9 mouse cellular contexts compared by ENCODE assay signal in the genomic region with DNA sequence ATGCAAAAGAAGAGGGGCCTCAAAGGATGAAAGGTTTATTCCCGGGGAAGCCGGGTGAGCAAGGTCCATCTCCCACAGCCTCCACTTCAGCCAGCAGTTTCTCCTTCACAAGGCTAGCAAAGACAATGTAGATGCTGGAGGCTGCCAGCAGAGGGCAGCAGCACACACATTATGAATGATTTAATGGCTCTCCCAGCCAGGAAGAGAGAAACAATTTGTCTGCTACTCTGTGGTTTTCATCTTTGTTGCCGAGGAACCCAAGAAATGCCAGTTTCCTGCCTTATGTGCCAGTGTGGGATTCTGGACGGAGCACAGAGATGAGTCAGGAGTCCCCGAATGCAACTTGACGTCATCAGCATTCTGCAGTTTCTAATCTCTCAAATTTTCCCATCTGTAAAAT. TPM values are rescaled to one million over a fixed set of nuclear protein-coding genes. Genes with fewer than 3 reads are reported as not detected.
A peak's percentile ranks its signal among the peaks of the same experiment; 100 is the strongest.
DNase-seq lines count a peak whose midpoint lies in the region; ATAC-seq and TF ChIP-seq lines count a peak whose summit lies in the region.
"Had no signal": no experiment of that assay in that cellular context is flagged by ENCODE, and none has a peak within 500 bp of the region (broad histone marks: within the 10 kb centered on the region; RNA-seq: fewer than 3 reads in every experiment).

No protein-coding gene starts in this region.

- peak; percentile 97 for TF ChIP-seq CTCF in gastrocnemius, adult 2 months (IDR thresholded peaks at IDR 0.05)
- peak; percentile 95 for TF ChIP-seq CTCF in midbrain, postnatal 0 days (IDR thresholded peaks at IDR 0.05)

- no peaks in the 10 kb centered on the region for H3K27me3 ChIP-seq in intestine, embryonic 15.5 days (replicated peaks)
- H3K27me3 ChIP-seq in limb, embryonic 10.5 days (ENCODE audit: low read depth, poor library complexity, severe bottlenecking): no peaks in the 10 kb centered on the region
- no peaks in the 10 kb centered on the region for H3K27me3 ChIP-seq in midbrain, postnatal 0 days (ENCODE audit: insufficient read depth, low read length)

- H3K4me2 ChIP-seq in intestine, embryonic 15.5 days (replicated peaks): no peak overlapping the region
- H3K4me2 ChIP-seq in midbrain, postnatal 0 days (ENCODE audit: low read depth, low read length, poor library complexity, severe bottlenecking): no peak overlapping the region

- no peak overlapping the region for H3K9ac ChIP-seq in intestine, embryonic 15.5 days
- no peak overlapping the region for H3K9ac ChIP-seq in midbrain, postnatal 0 days (replicated peaks; ENCODE audit: low read length, poor library complexity, severe bottlenecking)

- no peak overlapping the region for H3K4me3 ChIP-seq in gastrocnemius, adult 2 months
- H3K4me3 ChIP-seq in intestine, embryonic 15.5 days (replicated peaks): no peak overlapping the region
- H3K4me3 ChIP-seq in limb, embryonic 10.5 days: no peak overlapping the region
- no peak overlapping the region for H3K4me3 ChIP-seq in midbrain, postnatal 0 days (ENCODE audit: low read depth, low read length)
- H3K4me3 ChIP-seq: erythroblast, embryonic 14.5 days had no signal

- H3K36me3 ChIP-seq in intestine, embryonic 15.5 days: no peaks in the 10 kb centered on the region
- H3K36me3 ChIP-seq in limb, embryonic 10.5 days: no peaks in the 10 kb centered on the region
- H3K36me3 ChIP-seq in midbrain, postnatal 0 days (ENCODE audit: insufficient read depth, low read length): no peaks in the 10 kb centered on the region

- peak; percentile 33 to 39 for DNase-seq in B cell, adult 2 months
- DNase-seq in adipocyte (ENCODE audit: low spot score): peak; percentile 87
- peak; percentile 74 to 85 for DNase-seq in cerebellum, postnatal 4 days (ENCODE audit: low spot score in 2 of 2)
- peak; percentile 83 for DNase-seq in gastrocnemius, adult 2 months
- DNase-seq in limb, embryonic 10.5 days (ENCODE audit: low spot score): peak; percentile 86
- DNase-seq in midbrain, postnatal 0 days (ENCODE audit: low spot score): peak; percentile 95
- DNase-seq in testis, postnatal 14 days (ENCODE audit: low spot score): peak; percentile 52

- no peaks in the 10 kb centered on the region for H3K9me3 ChIP-seq in intestine, embryonic 15.5 days
- no peaks in the 10 kb centered on the region for H3K9me3 ChIP-seq in limb, embryonic 10.5 days (replicated peaks)
- H3K9me3 ChIP-seq in midbrain, postnatal 0 days (ENCODE audit: low read length): no peaks in the 10 kb centered on the region

- WGBS in intestine, embryonic 15.5 days: 46% methylated on average over 6 of the region's 6 CpGs
- WGBS in limb, embryonic 10.5 days: 52% methylated on average over 6 of the region's 6 CpGs
- 44% methylated on average over 6 of the region's 6 CpGs for WGBS in midbrain, postnatal 0 days

- no peaks in the 10 kb centered on the region for H3K4me1 ChIP-seq in intestine, embryonic 15.5 days (replicated peaks)
- peaks cover 10% of the 10 kb centered on the region for H3K4me1 ChIP-seq in limb, embryonic 10.5 days
- H3K4me1 ChIP-seq in midbrain, postnatal 0 days (ENCODE audit: insufficient read depth, low read length): no peaks in the 10 kb centered on the region

- no peak overlapping the region for H3K27ac ChIP-seq in gastrocnemius, adult 2 months
- H3K27ac ChIP-seq in intestine, embryonic 15.5 days: no peak overlapping the region
- H3K27ac ChIP-seq in limb, embryonic 10.5 days: no peak overlapping the region
- H3K27ac ChIP-seq in midbrain, postnatal 0 days (ENCODE audit: low read depth, low read length): no peak overlapping the region

- ATAC-seq in intestine, embryonic 15.5 days: peak; percentile 49; the same call in 1 of the 2 replicates
- ATAC-seq in midbrain, postnatal 0 days (ENCODE audit: low FRiP score): 0 out of 2 replicates have a peak, but pooled peaks have one; percentile 34

- intact Hi-C loops in gastrocnemius, adult 2 months (cut with DNase I): loop anchor here (2.0 to 5.0 kb wide), 4 partner anchors 67 to 732 kb away; a partner anchor contains a TSS

RNA-seq across cellular contexts. Expression of a gene that starts 27.1 kb away (rescaled TPM):
- total RNA-seq in gastrocnemius, adult 2 months (2021): 10 to 100 TPM; 10.9 to 17.0 TPM
- 79.8 and 90.0 TPM in 2 replicates for polyA plus RNA-seq in intestine, embryonic 15.5 days (2015; fragmentation: Nextera tagmentation; extraction: Ambion mirVana)
- polyA plus RNA-seq in limb, embryonic 10.5 days (2016; fragmentation: Nextera tagmentation; extraction: Ambion mirVana): 49.6 and 64.3 TPM in 2 replicates
- 23.2 and 25.8 TPM in 2 replicates for total RNA-seq in midbrain, postnatal 0 days (2014; rRNA removed)
- polyA plus RNA-seq in midbrain, postnatal 0 days (2015; fragmentation: Nextera tagmentation; extraction: Ambion mirVana): 22.9 and 23.3 TPM in 2 replicates

Comparison
In these comparisons a context has a peak if more than half of its experiments do, and no peak if none do; other contexts are left out.
1. DNase-seq: peak in every context shown above with its lines; median percentile 95 in midbrain, postnatal 0 days; 87 in adipocyte; 86 in limb, embryonic 10.5 days; 83 in gastrocnemius, adult 2 months; 80 in cerebellum, postnatal 4 days; 52 in testis, postnatal 14 days; 36 in B cell, adult 2 months.